Mouse (Mus musculus) lung, postnatal 0 days (tissue): ENCODE measurements around the gene Mex3a.
A peak's percentile ranks its signal among the peaks of the same experiment; 100 is the strongest.

ENCODE experiments used
- CTCF ChIP-seq: IDR thresholded peaks from 2 replicates; pipeline ENCODE4 v1.5.1; 2016; ENCODE audit warnings: antibody characterized with exemption, mild to moderate bottlenecking
- EP300 ChIP-seq: IDR thresholded peaks from 2 replicates; pipeline ENCODE4 v1.6.1; 2016; ENCODE audit warnings: antibody characterized with exemption, mild to moderate bottlenecking, control low read depth

- TF ChIP-seq EP300 (peak; percentile 47; the same call in 1 of the 2 replicates), CTCF (no peak)
Observed at GRCm38 (mm10) chr3:88514231-88515094, 17.7 kb upstream of the Mex3a start.
